Mouse (Mus musculus): ENCODE results near the gene Fam234a.
"Not testable (repeated sequence)": the region's sequence is repeated elsewhere in the genome, so short reads cannot be mapped to it uniquely, and the experiment has no call there.

The Fam234a gene

DNA sequence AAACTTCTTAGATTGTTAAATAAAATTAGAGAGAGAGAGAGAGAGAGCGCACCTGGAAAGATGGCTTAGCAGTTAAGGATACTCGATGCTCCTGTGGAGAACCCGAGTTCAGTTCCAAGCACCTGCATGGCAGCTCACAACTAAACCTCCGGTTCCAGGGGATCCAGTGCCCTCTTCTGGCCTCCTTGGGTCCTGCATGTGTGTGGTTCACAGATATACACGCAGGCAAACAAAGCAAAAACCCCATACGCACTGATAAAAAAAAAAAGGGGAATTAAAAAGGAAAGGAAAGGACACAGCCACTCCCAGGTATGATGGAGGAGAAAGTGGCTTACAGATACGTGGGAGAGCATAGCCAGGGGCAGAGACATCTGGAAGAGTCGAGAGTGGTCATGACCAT lies 11.2 kb downstream of the Fam234a start:
- no peak for DNase-seq (ENCODE audit: low spot score)

- no peak for DNase-seq (ENCODE audit: low spot score)
Observed at GRCm38 (mm10) chr17:26231156-26231555, 12.9 kb downstream of the Fam234a start.

- DNase-seq (ENCODE audit: low spot score): no peak
Observed at GRCm38 (mm10) chr17:26229776-26230175, 14.3 kb downstream of the Fam234a start.

DNA sequence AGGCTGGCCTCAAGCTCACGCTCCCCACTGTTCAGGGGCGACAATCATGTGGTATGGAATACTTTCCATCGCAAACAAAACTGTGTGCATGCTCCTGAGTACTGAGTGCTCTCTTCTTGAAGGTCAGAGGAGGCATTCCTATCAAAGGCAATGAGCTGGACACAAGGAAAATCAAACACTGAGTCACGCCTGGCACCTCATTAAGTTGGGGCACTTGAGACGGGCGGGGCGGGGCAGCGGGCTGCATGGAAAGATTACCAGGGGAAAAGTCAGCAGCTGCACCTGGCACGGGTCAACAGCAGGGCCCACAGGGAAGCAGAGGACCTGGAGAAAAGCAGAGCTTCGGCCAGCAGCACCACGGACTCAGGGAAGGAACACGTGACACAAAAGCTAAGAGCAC lies 18.9 kb downstream of the Fam234a start:
- DNase-seq (ENCODE audit: low spot score): no peak

GRCm38 (mm10) chr17:26221508-26221907 lies 22.5 kb downstream of the Fam234a start:
- DNase-seq (ENCODE audit: low spot score): no peak

- DNase-seq (ENCODE audit: low spot score): no peak
Observed at GRCm38 (mm10) chr17:26212681-26213080, 31.4 kb downstream of the Fam234a start.

DNA sequence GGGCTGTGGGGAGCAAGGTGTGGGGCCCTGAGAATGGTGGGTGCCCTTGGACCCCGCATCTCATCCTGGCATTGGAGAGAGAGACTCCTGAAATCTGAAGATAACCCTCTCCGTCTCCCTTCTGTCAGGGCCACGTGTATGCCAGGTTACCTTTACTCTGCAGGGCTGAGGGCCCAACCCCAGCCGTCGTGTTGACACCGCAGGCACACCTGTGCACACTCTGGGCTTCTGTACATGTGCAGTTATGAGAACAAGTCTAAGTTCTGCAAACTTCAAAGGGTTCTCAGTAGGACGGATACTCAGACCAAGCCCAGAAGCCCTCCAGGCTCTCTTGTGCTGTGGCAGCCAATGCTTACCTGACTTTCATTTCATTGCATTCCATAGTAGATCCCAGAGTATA lies 31.8 kb downstream of the Fam234a start:
- DNase-seq (ENCODE audit: low spot score): no peak

DNA sequence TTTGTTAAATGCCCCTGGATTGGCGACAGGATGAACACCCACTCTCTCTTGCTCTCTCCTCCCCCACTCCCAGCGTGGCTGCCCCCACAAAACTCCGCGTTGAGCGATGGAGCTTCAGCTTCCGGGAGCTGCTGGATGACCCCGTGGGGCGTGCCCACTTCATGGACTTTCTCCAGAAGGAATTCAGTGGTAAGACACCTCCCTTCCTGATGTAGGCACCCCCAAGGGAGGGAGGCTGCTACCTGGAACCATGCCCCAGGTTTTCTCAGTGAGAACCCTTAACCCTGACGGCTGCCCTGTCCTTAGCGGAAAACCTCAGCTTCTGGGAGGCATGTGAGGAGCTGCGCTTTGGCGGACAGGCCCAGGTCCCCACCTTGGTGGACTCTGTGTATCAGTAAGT lies 36.4 kb downstream of the Fam234a start, which contains the start of gene Arhgdig:
TSS of gene Arhgdig (minus strand) at position 101 of the 400 bp plus-strand sequence.
- DNase-seq (ENCODE audit: low spot score): no peak

GRCm38 (mm10) chr17:26206392-26206791 lies 37.6 kb downstream of the Fam234a start:
- no peak for DNase-seq (ENCODE audit: low spot score)

- DNase-seq (ENCODE audit: low spot score): no peak
Observed at GRCm38 (mm10) chr17:26204766-26205165, 39.3 kb downstream of the Fam234a start.

DNA sequence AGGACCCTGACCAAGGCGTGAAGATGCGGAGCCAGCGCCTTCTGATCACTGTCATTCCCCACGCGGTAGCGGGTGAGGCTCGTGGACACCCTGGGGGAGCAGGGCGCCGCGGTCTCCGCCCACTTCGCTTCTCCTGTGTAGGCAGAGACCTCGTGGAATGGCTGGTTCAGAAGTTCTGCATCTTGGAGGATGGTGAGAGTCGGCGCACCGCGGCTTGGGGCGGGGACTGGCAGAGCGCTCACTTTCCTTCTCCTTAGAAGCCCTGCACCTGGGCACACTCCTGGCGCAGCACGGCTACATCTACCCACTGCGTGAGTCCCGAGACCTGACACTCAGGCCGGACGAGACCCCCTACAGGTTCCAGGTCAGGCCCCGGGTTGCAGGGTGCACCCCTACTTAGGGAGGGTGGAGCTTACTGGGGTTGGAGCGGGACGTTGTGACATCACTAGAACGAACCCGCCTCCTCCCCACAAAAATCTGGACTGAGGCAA lies 40.7 kb downstream of the Fam234a start:
- DNase-seq (ENCODE audit: low spot score): no peak

- DNase-seq (ENCODE audit: low spot score): no peak
Observed at GRCm38 (mm10) chr17:26202737-26203136, 41.3 kb downstream of the Fam234a start, which contains the start of gene Rgs11. TSS of gene Rgs11 (plus strand) at chr17:26202951.

DNA sequence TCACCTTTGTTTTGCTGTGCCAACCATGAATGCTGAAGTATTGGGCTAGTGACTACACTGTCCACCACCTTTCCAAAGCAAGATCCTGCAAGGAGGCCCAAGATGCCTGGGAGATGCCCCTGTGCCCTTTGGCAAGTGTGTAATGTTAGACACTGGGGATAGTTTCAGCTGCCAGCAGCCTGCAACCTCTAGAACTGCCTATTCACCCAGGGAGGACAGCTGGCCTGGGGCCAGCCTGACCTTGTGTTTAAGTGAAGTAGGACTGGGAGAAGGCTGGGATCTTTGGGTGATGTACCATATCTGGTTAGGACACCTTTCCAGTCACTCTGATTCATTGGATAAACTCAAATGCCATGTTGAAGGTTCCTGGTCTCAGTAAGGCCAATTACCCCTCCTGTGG lies 42.0 kb downstream of the Fam234a start:
- no peak for DNase-seq (ENCODE audit: low spot score)

GRCm38 (mm10) chr17:26200831-26201705 lies 43.0 kb downstream of the Fam234a start:
- DNase-seq (ENCODE audit: low spot score): no peak

GRCm38 (mm10) chr17:26198892-26199291 lies 45.1 kb downstream of the Fam234a start, which contains the start of gene Pdia2:
TSS of gene Pdia2 (minus strand) at chr17:26199087.
- no peak for DNase-seq (ENCODE audit: low spot score)

GRCm38 (mm10) chr17:26192481-26193190 lies 51.4 kb downstream of the Fam234a start:
- no peak for DNase-seq (ENCODE audit: low spot score)

GRCm38 (mm10) chr17:26191486-26191885 lies 52.6 kb downstream of the Fam234a start:
- DNase-seq (ENCODE audit: low spot score): not testable (repeated sequence)

GRCm38 (mm10) chr17:26188091-26188805 lies 55.8 kb downstream of the Fam234a start:
- peak; percentile 20 for DNase-seq (ENCODE audit: low spot score)

GRCm38 (mm10) chr17:26187592-26187991 lies 56.5 kb downstream of the Fam234a start:
- DNase-seq (ENCODE audit: low spot score): no peak

DNA sequence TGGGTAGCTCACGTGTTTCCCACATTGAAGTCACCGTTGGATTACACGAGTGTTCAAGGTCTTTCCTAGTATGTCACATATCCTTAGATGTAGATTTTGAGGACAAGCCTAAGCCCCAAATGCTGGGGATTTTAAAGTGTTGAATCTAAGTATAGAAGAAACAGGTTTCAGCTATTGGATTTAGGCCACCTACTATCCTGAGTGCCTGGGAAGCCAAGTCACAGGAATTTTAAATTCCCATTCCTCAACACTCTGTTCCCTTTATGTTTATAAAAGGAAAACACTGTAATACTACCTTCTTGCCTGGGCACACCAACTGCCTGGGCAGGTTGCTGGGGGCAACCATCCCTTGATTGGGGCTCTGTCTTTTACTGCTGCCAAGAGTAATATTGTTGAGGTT lies 62.9 kb downstream of the Fam234a start:
- no peak for DNase-seq (ENCODE audit: low spot score)

DNA sequence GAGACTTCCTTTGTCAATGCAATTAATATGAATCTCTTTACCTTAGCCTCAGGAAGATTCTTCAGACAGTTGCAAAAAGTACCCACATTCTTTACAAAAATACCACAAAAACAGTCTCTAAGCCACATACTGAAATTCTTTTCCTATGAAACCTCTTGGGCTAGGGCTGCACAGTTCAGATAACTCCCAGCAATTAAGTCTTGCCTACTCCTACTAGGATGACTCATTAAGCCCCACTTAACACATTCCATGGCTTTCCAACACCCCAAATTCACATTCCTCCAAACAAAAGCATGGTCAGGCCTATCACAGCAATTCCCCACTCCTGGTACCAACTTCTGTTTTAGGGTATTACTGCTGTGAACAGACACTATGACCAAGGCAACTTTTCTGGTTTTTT lies 65.4 kb downstream of the Fam234a start:
- no peak for DNase-seq (ENCODE audit: low spot score)

DNA sequence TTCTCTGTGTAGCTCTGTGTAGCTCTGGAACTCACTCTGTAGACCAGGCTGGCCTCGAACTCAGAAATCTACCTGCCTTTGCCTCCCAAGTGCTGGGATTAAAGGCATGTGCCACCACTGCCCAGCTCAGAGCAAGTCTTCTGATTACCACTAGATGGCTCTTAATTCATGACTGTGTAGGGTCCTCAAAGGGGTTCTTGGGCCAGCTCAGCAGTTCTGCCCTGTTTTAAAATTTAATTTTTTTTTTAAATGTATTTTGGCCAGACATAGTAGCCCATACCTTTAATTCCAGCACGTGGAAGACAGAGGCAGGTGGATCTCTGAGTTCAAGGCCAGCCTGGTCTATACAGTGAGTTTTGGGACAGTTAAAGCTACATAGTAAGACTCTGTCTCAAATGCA lies 68.8 kb downstream of the Fam234a start:
- DNase-seq (ENCODE audit: low spot score): not testable (repeated sequence)
